Mouse (Mus musculus): ENCODE measurements around the gene Aox3. TPM values are rescaled to one million over a fixed set of nuclear protein-coding genes. Genes with fewer than 3 reads are reported as not detected.

The Aox3 gene
- total and polyA plus RNA-seq, 3 experiments = not detected

DNA sequence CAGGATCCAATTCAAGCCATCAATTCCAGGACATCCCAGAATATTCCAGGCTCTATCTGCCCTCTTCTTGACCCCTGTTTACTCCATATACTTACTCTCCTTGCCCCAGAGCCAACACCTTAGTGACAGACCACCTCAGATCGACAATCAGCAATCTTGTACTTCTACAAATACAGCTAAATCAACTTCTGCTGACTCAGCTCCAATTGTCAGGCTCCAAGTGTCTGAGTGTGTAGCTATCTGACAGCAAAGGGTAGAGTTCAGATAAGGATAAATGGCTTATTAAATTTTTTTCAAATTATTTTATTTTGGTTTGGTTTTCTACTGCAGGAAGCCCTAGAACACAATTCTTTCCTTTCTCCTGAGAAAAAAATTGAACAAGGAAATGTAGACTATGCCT is 135.6 kb downstream of the Aox3 start:
- no peaks in the 10 kb centered on the region for H3K36me3 ChIP-seq (ENCODE audit: control insufficient read depth in 1 of 2, insufficient read depth in 2 of 2, low read length in 2 of 2)
- no peak for DNase-seq (ENCODE audit: low read depth, low spot score)
- TF ChIP-seq POLR2AphosphoS2 (IDR thresholded peaks at IDR 0.05; ENCODE audit: low read length) (no peak), MAFK (IDR thresholded peaks at IDR 0.05; ENCODE audit: borderline replicate concordance, low read depth, low read length) (peak; percentile 78)
- no peak overlapping the region for H3K27ac ChIP-seq (ENCODE audit: control insufficient read depth, low read depth, low read length)
- no peak overlapping the region for H3K9ac ChIP-seq (ENCODE audit: control insufficient read depth, low read depth, low read length, poor library complexity, severe bottlenecking)
- H3K9me3 ChIP-seq (replicated peaks; ENCODE audit: insufficient read depth, low read length) = no peaks in the 10 kb centered on the region
- no peak overlapping the region for H3K4me3 ChIP-seq (ENCODE audit: control insufficient read depth in 1 of 2, insufficient read depth in 1 of 2, low read depth in 2 of 2, low read length in 2 of 2)
- H3K27me3 ChIP-seq (ENCODE audit: control insufficient read depth in 1 of 2, insufficient read depth in 2 of 2, low read length in 2 of 2) = no peaks in the 10 kb centered on the region; a peak in 1 of 4 replicates
- no peaks in the 10 kb centered on the region for H3K79me2 ChIP-seq (ENCODE audit: control insufficient read depth, insufficient read depth, low read length, poor library complexity)
- no peaks in the 10 kb centered on the region for H3K4me1 ChIP-seq (ENCODE audit: control insufficient read depth in 1 of 2, insufficient read depth in 2 of 2, low read length in 2 of 2)

Other genes starting within 250 kb of the Aox3 start
- 12.3 and 14.2 TPM in 2 replicates for gene Sgo2a, start 117.2 kb upstream of the Aox3 start, total RNA-seq (2012; rRNA removed)
- gene Sgo2a, start 117.2 kb upstream of the Aox3 start, polyA plus RNA-seq (2012; ENCODE audit: insufficient read depth in 1 of 2, insufficient read length in 2 of 2, low read depth in 1 of 2, low replicate concordance in 2 of 2, missing spikeins in 1 of 2) = 10 to 100 TPM; 11.5 to 48.8 TPM
- gene Kctd18, start 94.2 kb upstream of the Aox3 start, total RNA-seq (2012; rRNA removed) = 9.5 and 11.1 TPM in 2 replicates
- gene Kctd18, start 94.2 kb upstream of the Aox3 start, polyA plus RNA-seq (2012; ENCODE audit: insufficient read depth in 1 of 2, insufficient read length in 2 of 2, low read depth in 1 of 2, low replicate concordance in 2 of 2, missing spikeins in 1 of 2) = 10 to 100 TPM in 1 of 2 experiments, not detected in 1; 12.6 TPM
- 0.04 and 0.16 TPM in 2 replicates for gene Aox1, start 83.2 kb upstream of the Aox3 start, total RNA-seq (2012; rRNA removed)
- under 1 TPM in 1 of 2 experiments, not detected in 1; 0.24 TPM for gene Aox1, start 83.2 kb upstream of the Aox3 start, polyA plus RNA-seq (2012; ENCODE audit: insufficient read depth in 1 of 2, insufficient read length in 2 of 2, low read depth in 1 of 2, low replicate concordance in 2 of 2, missing spikeins in 1 of 2)
- not detected in 2 replicates for gene Aox4, start 97.3 kb downstream of the Aox3 start, total RNA-seq (2012; rRNA removed)
- not detected for gene Aox4, start 97.3 kb downstream of the Aox3 start, polyA plus RNA-seq (2012; ENCODE audit: insufficient read depth in 1 of 2, insufficient read length in 2 of 2, low read depth in 1 of 2, low replicate concordance in 2 of 2, missing spikeins in 1 of 2)
- 0.03 and 0.08 TPM in 2 replicates for gene Aox2, start 165.2 kb downstream of the Aox3 start, total RNA-seq (2012; rRNA removed)
- gene Aox2, start 165.2 kb downstream of the Aox3 start, polyA plus RNA-seq (2012; ENCODE audit: insufficient read depth in 1 of 2, insufficient read length in 2 of 2, low read depth in 1 of 2, low replicate concordance in 2 of 2, missing spikeins in 1 of 2) = under 1 TPM in 1 of 2 experiments, not detected in 1; 0.04 TPM

Measured in MEL (cell line).